Mouse (Mus musculus) liver, embryonic 14.5 days (tissue): ENCODE data around the gene Sox2.

Experiments
- CTCF ChIP-seq: IDR thresholded peaks from 2 replicates; pipeline ENCODE4 v1.5.1; 2016; ENCODE audit warnings: antibody characterized with exemption, low read depth, control low read depth
- EP300 ChIP-seq: IDR thresholded peaks from 2 replicates; pipeline ENCODE4 v1.6.1; 2016; ENCODE audit warnings: antibody characterized with exemption, low read depth

- TF ChIP-seq CTCF = no peak
- no peak for TF ChIP-seq EP300
These were observed 10.3 kb upstream of the Sox2 start for GRCm38 (mm10) chr3:34639873-34640270.
